Mouse (Mus musculus): Measurements from ENCODE around the gene Asb2.

Asb2 gene

GRCm38 (mm10) chr12:103313871-103314639, 41.7 kb downstream of the Asb2 start:
- no peak for TF ChIP-seq GATA4 (IDR thresholded peaks at IDR 0.05; ENCODE audit: insufficient replicate concordance, low read length)

DNA sequence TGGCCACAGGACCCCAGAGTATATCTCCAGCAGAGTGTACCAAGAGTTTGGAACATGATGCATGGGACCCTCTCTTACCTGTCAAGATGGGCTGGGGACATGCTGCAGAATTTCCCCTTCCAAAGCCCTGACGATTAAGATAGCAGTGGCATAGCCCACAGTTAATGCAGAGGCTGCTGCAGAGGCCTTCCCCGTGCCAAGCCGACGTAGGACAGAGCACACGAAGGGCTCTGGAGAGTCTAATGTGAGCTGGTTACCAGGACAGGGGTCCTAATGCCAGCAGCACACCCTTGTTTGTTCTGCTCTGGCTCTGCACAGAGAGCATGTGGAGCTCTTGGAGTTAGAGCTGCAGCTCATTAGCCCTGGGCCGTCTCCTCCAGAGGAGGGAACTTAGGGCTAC, 42.5 kb downstream of the Asb2 start:
- TF ChIP-seq GATA4 (IDR thresholded peaks at IDR 0.05; ENCODE audit: insufficient replicate concordance, low read length), result no peak

GRCm38 (mm10) chr12:103311921-103312320, 43.9 kb downstream of the Asb2 start:
- TF ChIP-seq GATA4 (IDR thresholded peaks at IDR 0.05; ENCODE audit: insufficient replicate concordance, low read length), result no peak

- TF ChIP-seq GATA4 (IDR thresholded peaks at IDR 0.05; ENCODE audit: insufficient replicate concordance, low read length), result no peak
Measured at GRCm38 (mm10) chr12:103310744-103311267, 45.0 kb downstream of the Asb2 start, which contains the start of gene Fam181a. TSS of gene Fam181a (plus strand) at chr12:103310975.

GRCm38 (mm10) chr12:103306720-103307119, 49.1 kb downstream of the Asb2 start:
- TF ChIP-seq GATA4 (IDR thresholded peaks at IDR 0.05; ENCODE audit: insufficient replicate concordance, low read length), result no peak

- no peak for TF ChIP-seq GATA4 (IDR thresholded peaks at IDR 0.05; ENCODE audit: insufficient replicate concordance, low read length)
Measured at GRCm38 (mm10) chr12:103306224-103306623, 49.6 kb downstream of the Asb2 start.

GRCm38 (mm10) chr12:103302960-103303359, 52.8 kb downstream of the Asb2 start:
- TF ChIP-seq GATA4 (IDR thresholded peaks at IDR 0.05; ENCODE audit: insufficient replicate concordance, low read length), result no peak

GRCm38 (mm10) chr12:103301645-103302044, 54.2 kb downstream of the Asb2 start:
- no peak for TF ChIP-seq GATA4 (IDR thresholded peaks at IDR 0.05; ENCODE audit: insufficient replicate concordance, low read length)

- no peak for TF ChIP-seq GATA4 (IDR thresholded peaks at IDR 0.05; ENCODE audit: insufficient replicate concordance, low read length)
Measured at GRCm38 (mm10) chr12:103300493-103300892, 55.3 kb downstream of the Asb2 start.

GRCm38 (mm10) chr12:103296292-103296691, 59.5 kb downstream of the Asb2 start:
- TF ChIP-seq GATA4 (IDR thresholded peaks at IDR 0.05; ENCODE audit: insufficient replicate concordance, low read length), result no peak

GRCm38 (mm10) chr12:103292366-103292765, 63.4 kb downstream of the Asb2 start:
- no peak for TF ChIP-seq GATA4 (IDR thresholded peaks at IDR 0.05; ENCODE audit: insufficient replicate concordance, low read length)

DNA sequence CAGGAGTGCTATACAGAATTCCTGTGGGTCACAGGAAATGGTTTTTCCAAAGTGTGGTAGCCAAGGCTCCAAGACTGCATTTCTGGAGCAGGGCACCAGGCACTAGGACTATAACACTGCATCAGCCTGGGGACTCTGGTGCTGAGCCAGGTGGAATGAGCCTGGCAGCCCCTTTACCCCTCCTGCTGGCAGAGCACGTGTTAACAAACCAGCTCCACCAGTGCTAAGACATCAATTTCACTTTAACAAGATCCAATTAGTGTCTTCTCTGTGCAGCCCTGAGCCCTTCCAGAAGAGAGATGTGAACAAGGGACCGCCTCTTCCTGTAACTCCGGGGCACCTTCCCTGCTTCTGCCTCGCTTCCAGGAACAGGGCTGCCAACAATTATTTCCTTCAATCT, 68.5 kb downstream of the Asb2 start:
- TF ChIP-seq GATA4 (IDR thresholded peaks at IDR 0.05; ENCODE audit: insufficient replicate concordance, low read length), result no peak

- TF ChIP-seq GATA4 (IDR thresholded peaks at IDR 0.05; ENCODE audit: insufficient replicate concordance, low read length), result no peak
Measured at GRCm38 (mm10) chr12:103283411-103283810, 72.4 kb downstream of the Asb2 start.

- TF ChIP-seq GATA4 (IDR thresholded peaks at IDR 0.05; ENCODE audit: insufficient replicate concordance, low read length), result no peak
Measured at GRCm38 (mm10) chr12:103282936-103283335, 72.9 kb downstream of the Asb2 start.

GRCm38 (mm10) chr12:103281912-103282311, 73.9 kb downstream of the Asb2 start:
- no peak for TF ChIP-seq GATA4 (IDR thresholded peaks at IDR 0.05; ENCODE audit: insufficient replicate concordance, low read length)

DNA sequence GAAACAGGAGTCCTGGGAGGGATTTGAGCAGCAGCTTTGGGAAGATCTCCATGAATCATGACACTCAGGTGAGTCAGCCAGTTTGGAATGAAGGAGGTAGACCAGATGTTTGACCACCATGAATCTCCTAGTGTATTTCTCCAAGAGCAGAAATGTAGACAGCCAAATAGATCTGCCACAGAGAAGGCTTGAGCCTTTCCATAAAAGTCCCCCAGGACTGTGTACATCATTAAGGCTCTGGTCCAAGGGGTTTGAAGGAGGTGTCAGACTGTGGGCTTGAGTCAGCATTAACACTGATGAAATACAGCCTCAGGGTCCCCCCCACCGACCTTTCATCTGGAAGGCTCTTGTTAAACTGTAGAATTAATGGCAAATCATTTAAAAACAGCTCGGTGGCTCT, 74.3 kb downstream of the Asb2 start:
- no peak for TF ChIP-seq GATA4 (IDR thresholded peaks at IDR 0.05; ENCODE audit: insufficient replicate concordance, low read length)

DNA sequence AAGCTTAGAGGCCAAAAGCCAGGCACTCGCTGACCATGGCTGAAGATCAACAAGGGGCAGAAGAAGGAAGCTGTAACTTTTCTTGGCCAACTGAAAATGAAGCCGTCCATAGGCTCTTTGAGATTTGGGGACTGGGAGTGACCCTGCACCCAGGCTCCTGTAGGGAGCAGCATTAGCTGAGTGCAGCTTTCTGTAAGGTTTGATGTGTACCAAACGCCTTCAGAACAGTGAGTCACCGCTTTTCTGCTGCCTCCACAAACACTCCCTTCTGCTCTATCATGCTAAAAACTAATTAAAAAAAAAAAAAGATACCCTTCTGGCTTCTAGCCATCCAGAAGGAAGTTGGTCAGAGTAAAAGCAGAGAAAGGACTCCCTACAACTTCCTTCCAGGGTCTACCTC, 79.4 kb downstream of the Asb2 start:
- no peak for TF ChIP-seq GATA4 (IDR thresholded peaks at IDR 0.05; ENCODE audit: insufficient replicate concordance, low read length)
